Mouse (Mus musculus) yolk sac, embryonic 10.5 days (tissue): ENCODE measurements at regions not wholly inside any gene's neighbourhood (a gene's known extent, or its start where the extent isn't known, plus 50 kb on each side); places are given as distances from the start of the nearest gene placed in this dataset.
A peak's percentile ranks its signal among the peaks of the same experiment; 100 is the strongest.

Source experiments
- DNase-seq: peaks from one replicate; pipeline ENCODE4 v3.0.0-alpha.2; 2017; ENCODE audit warnings: low spot score

- no peak for DNase-seq
Observed at GRCm38 (mm10) chr16:76589791-76590190, 216.2 kb upstream of the Nrip1 start.

- DNase-seq = no peak
Observed at GRCm38 (mm10) chr16:76577206-76577605, 203.6 kb upstream of the Nrip1 start.

- DNase-seq = no peak
Observed at GRCm38 (mm10) chr16:76575281-76575680, 201.7 kb upstream of the Nrip1 start.

GRCm38 (mm10) chr16:76566220-76566619, 192.6 kb upstream of the Nrip1 start:
- DNase-seq = peak; percentile 55

GRCm38 (mm10) chr16:76554846-76555245, 181.2 kb upstream of the Nrip1 start:
- no peak for DNase-seq

- DNase-seq = no peak
Observed at GRCm38 (mm10) chr16:76549628-76550027, 176.0 kb upstream of the Nrip1 start.

- no peak for DNase-seq
Observed at GRCm38 (mm10) chr16:76547087-76547486, 173.5 kb upstream of the Nrip1 start.

GRCm38 (mm10) chr16:76546632-76547031, 173.0 kb upstream of the Nrip1 start:
- no peak for DNase-seq

- DNase-seq = no peak
Observed at GRCm38 (mm10) chr16:76545942-76546341, 172.3 kb upstream of the Nrip1 start.

GRCm38 (mm10) chr16:76544972-76545371, 171.3 kb upstream of the Nrip1 start:
- DNase-seq = no peak

GRCm38 (mm10) chr16:76540964-76541363, 167.3 kb upstream of the Nrip1 start:
- no peak for DNase-seq

GRCm38 (mm10) chr16:76540328-76540923, 166.8 kb upstream of the Nrip1 start:
- no peak for DNase-seq

- DNase-seq = peak; percentile 94
Observed at GRCm38 (mm10) chr16:76539669-76540068, 166.0 kb upstream of the Nrip1 start.

GRCm38 (mm10) chr16:76537871-76538270, 164.2 kb upstream of the Nrip1 start:
- DNase-seq = no peak

GRCm38 (mm10) chr16:76532928-76533217, 159.2 kb upstream of the Nrip1 start:
- peak; percentile 32 for DNase-seq

GRCm38 (mm10) chr16:76532142-76532927, 158.7 kb upstream of the Nrip1 start:
- peak; percentile 73 for DNase-seq

- no peak for DNase-seq
Observed at GRCm38 (mm10) chr16:76530886-76531285, 157.3 kb upstream of the Nrip1 start.

GRCm38 (mm10) chr16:76529613-76530012, 156.0 kb upstream of the Nrip1 start:
- DNase-seq = no peak

GRCm38 (mm10) chr16:76527106-76527949, 153.7 kb upstream of the Nrip1 start:
- DNase-seq = no peak

- DNase-seq = no peak
Observed at GRCm38 (mm10) chr16:76525563-76525962, 151.9 kb upstream of the Nrip1 start.

GRCm38 (mm10) chr16:76524921-76525320, 151.3 kb upstream of the Nrip1 start:
- DNase-seq = no peak

GRCm38 (mm10) chr16:76521142-76521541, 147.5 kb upstream of the Nrip1 start:
- no peak for DNase-seq

GRCm38 (mm10) chr16:76520643-76520993, 147.0 kb upstream of the Nrip1 start:
- no peak for DNase-seq
